Mouse (Mus musculus) hindbrain, postnatal 0 days (tissue): ENCODE data around the gene Setd2. TPM values are rescaled to one million over a fixed set of nuclear protein-coding genes. Genes with fewer than 3 reads are reported as not detected.

Experiments used
- ATAC-seq: fragments of 200-750 bp; cut with Nextera tagmentation; 2 replicates; pipeline ENCODE4 v1.8.0; 2017; ENCODE audit warnings: mild to moderate bottlenecking, moderate TSS enrichment, moderate library complexity
- DNase-seq: peaks from one replicate; pipeline ENCODE4 v3.0.0-alpha.2; 2015; ENCODE audit warnings: low spot score
- H3K27ac ChIP-seq: fragments of 300-500 bp; sonication (generic); 2 replicates; pipeline ENCODE4 v1.5.1; 2014; ENCODE audit warnings: mild to moderate bottlenecking
- H3K27me3 ChIP-seq: fragments of 300-500 bp; sonication (generic); 2 replicates; pipeline ENCODE4 v1.6.1; 2014; ENCODE audit warnings: low read length, mixed read lengths; ENCODE audit not compliant: insufficient read depth
- H3K36me3 ChIP-seq: fragments of 300-500 bp; sonication (generic); 2 replicates; pipeline ENCODE4 v1.6.1; 2014; ENCODE audit warnings: low read length, mixed read lengths; ENCODE audit not compliant: insufficient read depth
- H3K4me1 ChIP-seq: fragments of 300-500 bp; sonication (generic); 2 replicates; pipeline ENCODE4 v1.6.1; 2014; ENCODE audit warnings: antibody characterized with exemption, low read length, mixed read lengths; ENCODE audit not compliant: insufficient read depth
- H3K4me2 ChIP-seq: fragments of 300-500 bp; sonication (generic); 2 replicates; pipeline ENCODE4 v1.6.1; 2014; ENCODE audit warnings: low read depth, mild to moderate bottlenecking, low read length, moderate library complexity, mixed read lengths
- H3K4me3 ChIP-seq: fragments of 300-500 bp; sonication (generic); 2 replicates; pipeline ENCODE4 v1.5.1; 2014; ENCODE audit warnings: low read length
- H3K9ac ChIP-seq: fragments of 300-500 bp; sonication (generic); replicated peaks from 2 replicates; pipeline ENCODE4 v1.6.1; 2014; ENCODE audit warnings: mild to moderate bottlenecking, low read length, moderate library complexity, mixed read lengths
- H3K9me3 ChIP-seq: fragments of 300-500 bp; sonication (generic); 2 replicates; pipeline ENCODE4 v1.6.1; 2016; ENCODE audit warnings: low read length, mixed read lengths
- CTCF ChIP-seq: IDR thresholded peaks from 2 replicates; pipeline ENCODE4 v1.5.1; 2016; ENCODE audit warnings: antibody characterized with exemption, control low read depth, low read depth
- WGBS: fragments of 180-500 bp; shearing (Covaris S2); extraction: QIAGEN DNeasy Blood & Tissue Kit; methylation state at CpG from one replicate; pipeline ENCODE4 v1.1.7; 2014; 5-methylcytosine and 5-hydroxymethylcytosine counted together
- polyA plus RNA-seq: library from polyadenylated mRNA; unstranded; fragments of >200 nt; fragmentation: Nextera tagmentation; extraction: Ambion mirVana; gene quantifications from 2 replicates; pipeline ENCODE4 v1.2.1, GENCODE M21; 2015
- total RNA-seq: library from RNA; depleted of rRNA; stranded (reverse); fragments of >200 nt; gene quantifications from 2 replicates; pipeline ENCODE4 v1.2.3, GENCODE M21; 2014; rRNA removed

Gene Setd2
- total RNA-seq (58.9 and 64.9 TPM in 2 replicates), polyA plus RNA-seq (24.7 and 25.6 TPM in 2 replicates)

- Histone ChIP-seq H3K4me3 (peak within 1 kb of the TSS; percentile 91), H3K9me3 (no peaks in the 10 kb centered on the region), H3K4me1 (peaks cover 14% of the 10 kb centered on the region), H3K27ac (peak within 1 kb of the TSS; percentile 99), H3K36me3 (no peaks in the 10 kb centered on the region), H3K4me2 (peak within 1 kb of the TSS; percentile 81), H3K27me3 (no peaks in the 10 kb centered on the region), H3K9ac (peak within 1 kb of the TSS; percentile 96)
- ATAC-seq = peak; percentile 27
- peak; percentile 70 for DNase-seq
- WGBS = under 1% methylated on average over 71 of the region's 109 CpGs
- no peak for TF ChIP-seq CTCF
Measured at GRCm38 (mm10) chr9:110532538-110533291, at the start of gene Setd2. Gene Setd2 (plus strand): TSS chr9:110532597.

GRCm38 (mm10) chr9:110488841-110489240, 43.6 kb upstream of the Setd2 start:
- Histone ChIP-seq H3K27me3 (no peaks in the 10 kb centered on the region), H3K4me3 (no peak overlapping the region), H3K4me2 (no peak overlapping the region), H3K9ac (no peak overlapping the region), H3K9me3 (peaks cover 3% of the 10 kb centered on the region; the same call in 1 of the 2 replicates), H3K4me1 (no peaks in the 10 kb centered on the region), H3K36me3 (no peaks in the 10 kb centered on the region), H3K27ac (no peak overlapping the region)
- ATAC-seq (no peak), DNase-seq (no peak)
- 14% methylated on average over 4 of the region's 4 CpGs for WGBS
- TF ChIP-seq CTCF = no peak

DNA sequence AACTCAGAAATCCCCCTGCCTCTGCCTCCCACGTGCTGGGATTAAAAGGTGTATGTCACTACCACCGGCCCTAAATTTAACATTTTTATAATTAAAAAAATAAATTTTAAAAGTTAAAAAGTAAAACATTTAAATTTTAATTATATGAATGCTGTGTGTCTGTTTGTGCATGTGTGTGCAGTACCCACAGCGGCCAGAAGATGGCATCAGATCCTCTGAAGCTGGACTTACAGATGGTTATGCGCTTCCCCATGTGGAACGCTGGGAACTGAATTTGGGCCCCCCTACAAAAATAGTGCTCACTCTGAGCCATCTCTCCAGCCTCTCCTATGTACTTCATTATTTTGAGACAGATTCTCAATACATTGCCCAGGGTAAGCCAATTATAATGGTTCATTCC, 41.5 kb upstream of the Setd2 start:
- ATAC-seq (no peak), DNase-seq (no peak)
- H3K9ac ChIP-seq = no peak overlapping the region
- no peak overlapping the region for H3K4me2 ChIP-seq
- no peaks in the 10 kb centered on the region for H3K4me1 ChIP-seq
- no peaks in the 10 kb centered on the region for H3K27me3 ChIP-seq
- peak; percentile 41 for TF ChIP-seq CTCF
- WGBS = 61% methylated on average over 5 of the region's 5 CpGs
- no peaks in the 10 kb centered on the region for H3K36me3 ChIP-seq
- peaks cover 3% of the 10 kb centered on the region; the same call in 1 of the 2 replicates for H3K9me3 ChIP-seq
- H3K27ac ChIP-seq = no peak overlapping the region
- no peak overlapping the region for H3K4me3 ChIP-seq

- Histone ChIP-seq H3K9ac (no peak overlapping the region), H3K4me2 (no peak overlapping the region), H3K4me1 (no peaks in the 10 kb centered on the region), H3K27me3 (no peaks in the 10 kb centered on the region), H3K4me3 (no peak overlapping the region), H3K27ac (no peak overlapping the region), H3K9me3 (no peaks in the 10 kb centered on the region), H3K36me3 (no peaks in the 10 kb centered on the region)
- 54% methylated on average over 2 of the region's 2 CpGs for WGBS
- DNase-seq = no peak
- no peak for TF ChIP-seq CTCF
- no peak for ATAC-seq
Measured at GRCm38 (mm10) chr9:110525737-110526136, 6.7 kb upstream of the Setd2 start.

- no peaks in the 10 kb centered on the region for H3K27me3 ChIP-seq
- H3K4me2 ChIP-seq = no peak overlapping the region
- H3K9me3 ChIP-seq = no peaks in the 10 kb centered on the region
- DNase-seq (no peak), ATAC-seq (no peak)
- no peaks in the 10 kb centered on the region for H3K36me3 ChIP-seq
- WGBS = 39% methylated on average over 9 of the region's 9 CpGs
- no peak overlapping the region for H3K27ac ChIP-seq
- TF ChIP-seq CTCF = no peak
- no peak overlapping the region for H3K9ac ChIP-seq
- H3K4me3 ChIP-seq = no peak overlapping the region
- H3K4me1 ChIP-seq = peaks cover 4% of the 10 kb centered on the region
Measured at GRCm38 (mm10) chr9:110529002-110529737, 3.2 kb upstream of the Setd2 start.

GRCm38 (mm10) chr9:110530650-110531049, 1.7 kb upstream of the Setd2 start:
- no peak overlapping the region for H3K4me3 ChIP-seq
- peak overlapping the region; percentile 81; the same call in 1 of the 2 replicates for H3K4me2 ChIP-seq
- DNase-seq = no peak
- no peak overlapping the region for H3K9ac ChIP-seq
- ATAC-seq = no peak
- peaks cover 14% of the 10 kb centered on the region for H3K4me1 ChIP-seq
- TF ChIP-seq CTCF = no peak
- no peaks in the 10 kb centered on the region for H3K27me3 ChIP-seq
- H3K27ac ChIP-seq = no peak overlapping the region
- 78% methylated on average over 3 of the region's 3 CpGs for WGBS
- no peaks in the 10 kb centered on the region for H3K9me3 ChIP-seq
- H3K36me3 ChIP-seq = no peaks in the 10 kb centered on the region
